Mouse (Mus musculus) left cerebral cortex, postnatal 14 days (tissue): Measurements from ENCODE around the gene Mthfd1l. TPM values are rescaled to one million over a fixed set of nuclear protein-coding genes. Genes with fewer than 3 reads are reported as not detected.
"Not testable (repeated sequence)": the region's sequence is repeated elsewhere in the genome, so short reads cannot be mapped to it uniquely, and the experiment has no call there.

Experiments used
- DNase-seq, 2 experiments: peaks; one replicate each; pipeline ENCODE4 v3.0.0; 2021 to 2022; ENCODE audit warnings: low spot score in 2 of 2, mixed read lengths in 1 of 2
- intact Hi-C: fragments of 180-260 bp; cut with DNase I; formaldehyde crosslinking; loops from one replicate; pipeline ENCODE4 v1.15.1; 2025
- total RNA-seq, 2 experiments: library from RNA; stranded (reverse); gene quantifications; 2 replicates each; pipeline ENCODE4 v1.2.3; 2021

Gene Mthfd1l
- total RNA-seq, 2 experiments from 2014 or later: 14.7 to 18.1 TPM

- intact Hi-C loops: no loop called here
- no peak for DNase-seq
Measured at GRCm38 (mm10) chr10:4105676-4106528, 133.0 kb downstream of the Mthfd1l start.

GRCm38 (mm10) chr10:4107661-4108338 is 134.9 kb downstream of the Mthfd1l start:
- DNase-seq: no peak
- intact Hi-C loops: no loop called here

GRCm38 (mm10) chr10:4108462-4108861 is 135.5 kb downstream of the Mthfd1l start:
- no peak for DNase-seq
- intact Hi-C loops: no loop called here

GRCm38 (mm10) chr10:4111095-4111794 is 138.3 kb downstream of the Mthfd1l start:
- intact Hi-C loops: no loop called here
- no peak for DNase-seq

- intact Hi-C loops: no loop called here
- no peak for DNase-seq
Measured at GRCm38 (mm10) chr10:4111795-4112139, 138.8 kb downstream of the Mthfd1l start.

GRCm38 (mm10) chr10:4112611-4113327 is 139.9 kb downstream of the Mthfd1l start:
- intact Hi-C loops: no loop called here
- no peak for DNase-seq

GRCm38 (mm10) chr10:4113328-4113658 is 140.4 kb downstream of the Mthfd1l start:
- peak; percentile 57 to 68 for DNase-seq
- intact Hi-C loops: no loop called here

GRCm38 (mm10) chr10:4116653-4117052 is 143.7 kb downstream of the Mthfd1l start:
- no peak for DNase-seq
- intact Hi-C loops: no loop called here

GRCm38 (mm10) chr10:4117091-4117490 is 144.2 kb downstream of the Mthfd1l start:
- intact Hi-C loops: no loop called here
- DNase-seq: no peak

- no peak for DNase-seq
- intact Hi-C loops: no loop called here
Measured at GRCm38 (mm10) chr10:4119287-4119686, 146.4 kb downstream of the Mthfd1l start.

GRCm38 (mm10) chr10:4120708-4121107 is 147.8 kb downstream of the Mthfd1l start:
- intact Hi-C loops: no loop called here
- DNase-seq: no peak

GRCm38 (mm10) chr10:4121197-4121596 is 148.3 kb downstream of the Mthfd1l start:
- intact Hi-C loops: no loop called here
- DNase-seq: no peak

GRCm38 (mm10) chr10:4123280-4123945 is 150.5 kb downstream of the Mthfd1l start:
- DNase-seq, intact Hi-C loops: not testable (repeated sequence)

- intact Hi-C loops: no loop called here
Measured at GRCm38 (mm10) chr10:4124148-4124547, 151.2 kb downstream of the Mthfd1l start.

GRCm38 (mm10) chr10:4125232-4125631 is 152.3 kb downstream of the Mthfd1l start:
- DNase-seq: no peak
- intact Hi-C loops: no loop called here

More at GRCm38 (mm10) chr10:4124148-4124547, 151.2 kb downstream of the Mthfd1l start:
- no peak for DNase-seq

GRCm38 (mm10) chr10:4126335-4127012 is 153.6 kb downstream of the Mthfd1l start:
- intact Hi-C loops: no loop called here
- no peak for DNase-seq

GRCm38 (mm10) chr10:4128411-4128810 is 155.5 kb downstream of the Mthfd1l start:
- intact Hi-C loops: no loop called here
- no peak for DNase-seq

GRCm38 (mm10) chr10:4128915-4129314 is 156.0 kb downstream of the Mthfd1l start:
- DNase-seq: no peak
- intact Hi-C loops: no loop called here

GRCm38 (mm10) chr10:4129461-4129860 is 156.5 kb downstream of the Mthfd1l start:
- intact Hi-C loops: no loop called here
- DNase-seq: no peak
